Mouse (Mus musculus): Measurements from ENCODE around the gene Neurod4.
"Not testable (repeated sequence)": the region's sequence is repeated elsewhere in the genome, so short reads cannot be mapped to it uniquely, and the experiment has no call there.

Neurod4 gene

DNA sequence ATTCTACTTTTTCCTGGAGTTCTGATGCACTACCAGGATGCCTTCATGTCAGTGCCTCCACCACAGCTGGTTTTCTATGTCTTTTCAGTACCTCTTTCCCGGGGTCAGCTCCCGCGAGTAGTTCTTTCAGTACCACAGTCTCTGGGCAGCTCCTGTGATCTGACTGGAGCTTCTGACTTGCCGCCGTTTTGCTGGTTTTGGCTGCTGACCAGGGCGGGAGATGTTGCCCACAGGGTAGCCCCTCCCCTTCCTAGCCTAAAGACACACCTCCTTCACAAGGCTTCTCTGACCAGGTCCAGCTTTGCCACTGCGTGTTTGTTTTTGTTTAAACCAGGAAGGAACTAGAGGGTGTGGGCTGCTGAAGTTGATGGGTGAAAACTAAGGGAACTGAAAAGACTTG, at the start of gene Neurod4:
Gene Neurod4 (minus strand): TSS at position 175 of the 400 bp plus-strand sequence.
- DNase-seq (ENCODE audit: low read depth, low spot score) = no peak

DNA sequence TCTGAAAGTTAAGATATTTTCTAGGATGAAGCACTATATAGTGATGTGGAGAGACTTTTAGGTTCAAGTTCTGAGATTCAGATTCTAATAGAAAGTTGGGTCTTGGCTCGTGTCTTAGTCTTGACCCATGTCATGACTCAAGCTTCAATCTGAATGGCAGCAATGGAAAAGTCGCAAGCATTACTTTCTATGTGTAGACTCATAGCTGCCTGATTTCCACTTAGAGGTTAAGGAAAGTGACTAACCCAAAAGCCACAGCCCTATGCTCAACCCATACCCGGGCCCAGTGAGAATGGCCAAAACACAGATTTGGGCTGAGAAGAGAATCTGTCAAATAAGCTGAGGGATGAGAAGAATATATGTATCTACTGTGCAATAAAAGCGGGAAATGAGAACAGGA, 44.2 kb upstream of the Neurod4 start:
- no peak for DNase-seq (ENCODE audit: low read depth, low spot score)

DNA sequence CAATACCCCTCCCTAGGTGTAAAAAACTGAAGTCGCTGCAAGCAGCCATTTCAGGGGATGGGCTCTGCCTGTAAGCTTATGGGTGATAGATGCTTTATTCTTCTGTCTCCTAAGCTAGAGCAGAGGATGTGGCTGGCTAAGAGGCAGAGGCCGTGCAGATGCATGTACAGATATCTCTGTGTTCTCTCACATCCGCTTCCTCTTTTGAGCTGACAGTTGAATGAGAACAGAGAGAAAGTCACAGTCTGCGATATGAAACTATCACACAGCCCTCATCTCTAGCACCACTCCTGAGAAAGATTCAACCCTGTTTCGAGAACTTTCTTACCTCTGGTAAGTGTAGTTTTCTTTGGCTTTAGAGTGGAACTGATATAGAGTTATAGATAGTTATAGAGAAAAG, 42.6 kb upstream of the Neurod4 start, which contains the start of gene Tespa1:
Gene Tespa1 (plus strand): TSS at position 234 of the 400 bp plus-strand sequence.
- DNase-seq (ENCODE audit: low read depth, low spot score) = no peak

DNA sequence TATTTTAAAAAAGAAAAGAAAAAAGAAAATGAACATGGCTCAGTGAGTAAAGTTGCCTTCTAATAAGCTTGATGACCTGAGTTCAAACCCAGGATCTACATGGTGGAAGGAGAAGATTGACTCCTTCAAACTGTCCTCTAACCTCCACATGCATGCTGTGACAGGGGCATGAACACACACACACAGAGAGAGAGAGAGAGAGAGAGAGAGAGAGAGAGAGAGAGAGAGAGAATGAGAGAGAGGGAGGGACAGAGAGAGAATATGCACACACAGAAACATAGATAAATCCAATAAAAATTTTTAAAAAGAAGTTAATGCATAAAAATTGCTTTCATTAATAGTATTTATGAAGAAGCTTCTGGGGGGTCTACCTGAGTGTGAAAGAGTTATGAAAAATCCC, 42.0 kb upstream of the Neurod4 start:
- no peak for DNase-seq (ENCODE audit: low read depth, low spot score)

DNA sequence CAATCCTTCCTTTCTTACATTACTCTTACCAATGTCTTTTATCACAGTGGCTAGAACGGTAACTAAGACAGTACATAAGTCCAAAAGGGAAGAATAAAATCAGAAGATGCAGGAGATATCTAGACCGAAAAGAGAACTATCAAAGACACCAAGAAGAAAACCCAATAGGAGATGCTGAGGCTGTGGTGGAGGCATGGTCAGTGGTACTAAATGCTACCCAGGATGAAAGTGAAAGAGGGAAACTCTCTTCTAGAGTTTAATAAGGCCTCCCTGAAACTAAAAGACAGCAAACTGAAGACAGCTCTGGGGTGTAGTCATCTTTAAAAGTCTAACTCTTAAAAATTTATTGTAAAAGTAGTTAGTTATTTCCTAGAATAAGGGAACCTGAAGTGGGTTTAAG, 40.7 kb upstream of the Neurod4 start:
- no peak for DNase-seq (ENCODE audit: low read depth, low spot score)

DNA sequence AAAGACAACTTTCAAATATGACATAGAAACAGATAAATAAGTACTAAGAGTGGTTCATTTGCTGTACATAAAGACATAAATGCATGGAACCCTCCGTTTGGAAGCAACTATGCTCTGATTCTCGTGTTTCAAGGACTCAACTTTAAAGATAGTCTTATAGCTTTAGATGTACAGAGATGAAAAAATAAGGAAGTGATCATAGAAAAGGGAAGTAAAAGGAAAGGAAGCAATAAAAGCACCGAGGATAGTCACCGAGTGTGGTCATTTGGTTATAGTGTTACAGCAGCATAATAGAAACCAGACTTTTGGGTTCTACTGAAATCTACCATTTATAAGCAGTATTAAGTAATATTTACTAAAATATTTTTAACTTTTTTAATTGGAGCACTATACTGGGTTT, 38.7 kb upstream of the Neurod4 start:
- DNase-seq (ENCODE audit: low read depth, low spot score) = no peak

DNA sequence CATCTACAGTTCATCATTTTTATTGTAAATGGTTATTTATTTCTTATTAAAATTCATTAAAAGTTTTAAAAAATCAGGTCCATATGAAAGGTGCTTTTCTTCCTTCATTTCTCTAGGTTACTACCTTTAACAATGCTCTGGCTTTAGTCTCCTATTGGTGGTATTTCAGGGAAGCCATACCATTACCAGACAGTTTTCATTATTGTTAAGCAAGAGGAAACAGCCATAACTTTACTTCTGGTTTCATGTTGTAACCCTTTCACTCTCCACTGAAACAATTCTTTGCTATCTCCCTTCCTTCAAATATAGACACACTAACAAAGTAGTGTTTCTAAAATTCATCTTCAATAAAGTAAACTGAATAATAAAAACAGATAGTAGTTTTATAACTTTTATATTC, 35.8 kb upstream of the Neurod4 start:
- no peak for DNase-seq (ENCODE audit: low read depth, low spot score)

DNA sequence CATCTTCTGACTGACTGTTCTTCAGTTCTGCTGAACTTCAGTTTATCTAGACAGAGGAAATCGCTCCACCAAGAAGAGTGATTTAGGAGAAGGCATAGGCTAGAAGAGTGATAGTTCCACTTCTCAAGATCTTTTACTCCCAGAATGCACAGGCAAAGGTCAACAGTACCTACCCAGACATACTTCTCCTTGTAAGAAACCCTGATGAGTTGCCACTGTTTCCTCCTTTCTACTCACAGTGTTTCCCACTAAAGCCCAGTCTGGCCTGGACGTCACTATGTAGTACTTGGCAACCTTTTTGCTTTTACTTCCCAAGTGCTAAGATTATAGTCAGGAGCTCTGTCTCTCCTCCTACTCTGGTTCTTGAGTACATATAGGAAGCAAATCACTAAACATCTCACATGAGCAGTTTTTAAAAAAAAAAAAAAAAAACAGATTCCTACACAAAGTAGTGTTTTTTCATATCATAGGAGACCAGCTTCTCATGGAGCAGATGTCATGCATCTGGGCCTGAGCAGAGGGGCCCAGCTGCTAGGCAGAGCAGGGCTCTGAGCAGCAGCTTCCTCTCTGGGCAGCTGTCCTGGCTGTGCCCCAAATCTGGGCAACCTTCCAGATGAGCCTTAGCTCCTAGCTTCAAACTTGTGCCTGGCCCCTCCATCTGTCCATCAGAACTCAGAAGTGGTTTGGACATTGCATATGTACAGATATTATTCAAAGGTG, 34.2 kb upstream of the Neurod4 start:
- no peak for DNase-seq (ENCODE audit: low read depth, low spot score)

DNA sequence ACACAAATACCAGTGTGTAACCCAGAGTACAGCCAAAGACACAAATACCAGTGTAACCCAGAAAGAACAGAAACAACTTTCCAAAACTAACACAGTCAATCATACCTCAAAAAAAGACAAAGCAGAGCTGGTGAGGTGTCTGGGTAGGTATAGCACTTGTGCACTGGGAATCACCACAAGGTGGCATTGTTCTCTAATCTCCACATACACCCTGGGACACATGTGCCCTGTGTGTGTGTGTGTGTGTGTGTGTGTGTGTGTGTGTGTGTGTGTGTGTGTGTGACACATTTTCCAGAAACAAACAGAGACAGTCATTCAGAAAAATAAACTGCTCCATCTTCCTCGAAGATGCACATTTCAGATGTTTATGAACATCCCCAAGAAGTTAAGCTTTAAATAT, 33.5 kb upstream of the Neurod4 start:
- no peak for DNase-seq (ENCODE audit: low read depth, low spot score)

DNA sequence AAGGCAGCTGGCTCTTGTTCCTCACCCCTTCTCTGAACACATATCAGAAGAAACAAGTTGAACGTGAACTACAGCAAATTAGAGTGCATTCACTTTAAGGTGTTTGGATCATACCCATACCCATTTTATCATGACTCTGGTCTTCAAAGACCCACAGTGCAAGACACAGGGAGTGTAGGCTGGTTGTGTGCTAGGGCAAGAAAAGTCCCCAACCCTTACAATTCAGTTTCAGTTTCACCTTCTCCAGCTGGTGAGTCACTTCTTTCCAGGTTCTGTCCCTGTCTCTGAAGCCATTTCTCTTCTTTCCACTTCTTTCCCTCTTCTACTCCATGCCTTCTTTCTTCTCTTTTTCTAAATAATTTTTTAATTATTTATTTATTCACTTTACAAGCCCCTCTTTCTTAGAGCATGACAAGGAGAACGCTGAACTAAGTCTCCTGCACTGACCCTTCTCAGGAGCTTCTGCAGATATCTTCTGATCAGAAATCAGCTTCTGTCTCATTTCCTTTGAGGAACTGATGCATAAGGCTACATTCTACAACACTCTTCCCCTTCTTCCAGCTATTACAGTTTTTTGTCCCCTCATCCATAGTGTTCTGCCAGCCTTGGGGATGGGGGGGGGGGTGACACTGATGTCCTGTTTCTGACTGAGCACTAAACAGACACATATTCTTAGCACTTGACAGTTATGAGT, 31.6 kb upstream of the Neurod4 start:
- DNase-seq (ENCODE audit: low read depth, low spot score) = no peak

DNA sequence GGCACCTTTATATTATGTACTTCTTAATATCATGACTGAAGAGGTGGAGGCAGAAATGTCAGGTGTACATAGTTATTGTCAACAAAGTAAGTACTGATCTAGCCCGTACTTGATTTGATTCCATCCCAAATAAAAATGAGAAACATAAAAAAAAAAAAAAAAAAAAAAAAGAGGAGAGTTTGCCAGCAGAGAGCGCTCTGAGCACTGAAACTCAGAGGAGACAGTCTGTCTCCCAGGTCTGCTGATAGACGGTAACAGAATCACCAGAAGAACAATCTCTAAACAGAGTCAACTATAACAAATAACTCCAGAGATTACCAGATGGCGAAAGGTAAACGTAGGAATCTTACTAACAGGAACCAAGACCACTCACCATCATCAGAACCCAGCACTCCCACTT, 24.1 kb upstream of the Neurod4 start:
- DNase-seq (ENCODE audit: low read depth, low spot score) = not testable (repeated sequence)

DNA sequence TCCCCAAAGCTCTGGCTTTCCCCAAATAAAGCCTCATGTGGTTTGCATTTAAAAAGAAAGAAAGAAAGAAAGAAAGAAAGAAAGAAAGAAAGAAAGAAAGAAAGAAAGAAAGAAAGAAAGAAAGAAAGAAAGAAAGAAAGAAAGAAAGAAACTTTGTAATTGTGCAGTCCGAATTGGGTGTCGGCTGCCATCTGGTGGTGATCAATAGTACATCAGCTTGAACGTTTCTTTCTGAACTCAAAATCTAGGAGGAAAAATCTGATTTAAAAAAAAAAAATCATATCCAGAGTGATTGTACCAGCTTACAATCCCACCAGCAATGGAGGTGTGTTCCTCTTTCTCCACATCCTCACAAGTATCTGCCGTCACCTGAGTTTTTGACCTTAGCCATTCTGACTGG, 18.7 kb upstream of the Neurod4 start:
- not testable (repeated sequence) for DNase-seq (ENCODE audit: low read depth, low spot score)

DNA sequence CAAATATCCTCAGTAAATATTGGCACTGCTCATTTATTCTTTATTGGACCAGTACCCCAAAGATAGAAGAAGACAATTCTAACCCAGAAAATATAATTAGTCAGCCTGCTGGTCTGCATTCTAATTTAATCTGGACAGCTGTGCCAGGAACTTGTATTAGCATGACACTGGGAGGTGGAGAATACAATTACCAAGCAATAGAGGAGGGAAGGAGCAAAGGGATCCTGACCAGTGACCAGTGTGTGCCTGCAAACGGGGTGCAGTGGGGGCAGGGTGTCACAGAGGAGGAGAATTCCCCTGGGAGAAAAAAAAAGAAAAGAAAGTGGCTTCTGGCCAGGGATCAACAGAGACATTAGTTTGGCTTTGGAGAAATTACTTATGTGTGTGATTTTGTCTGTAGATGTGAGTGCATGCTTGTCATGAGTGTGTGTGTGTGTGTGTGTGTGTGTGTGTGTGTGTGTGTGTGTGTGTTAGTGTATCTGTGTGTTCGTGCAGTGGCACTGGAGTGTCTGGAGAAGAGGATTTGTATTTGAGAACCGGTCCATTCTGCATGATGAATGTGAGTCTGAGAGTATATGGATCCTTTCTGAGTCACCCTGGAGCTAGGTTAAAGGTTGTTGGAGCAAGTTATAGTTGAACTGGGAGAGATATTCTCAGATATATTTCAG, 13.8 kb upstream of the Neurod4 start:
- DNase-seq (ENCODE audit: low read depth, low spot score) = no peak

DNA sequence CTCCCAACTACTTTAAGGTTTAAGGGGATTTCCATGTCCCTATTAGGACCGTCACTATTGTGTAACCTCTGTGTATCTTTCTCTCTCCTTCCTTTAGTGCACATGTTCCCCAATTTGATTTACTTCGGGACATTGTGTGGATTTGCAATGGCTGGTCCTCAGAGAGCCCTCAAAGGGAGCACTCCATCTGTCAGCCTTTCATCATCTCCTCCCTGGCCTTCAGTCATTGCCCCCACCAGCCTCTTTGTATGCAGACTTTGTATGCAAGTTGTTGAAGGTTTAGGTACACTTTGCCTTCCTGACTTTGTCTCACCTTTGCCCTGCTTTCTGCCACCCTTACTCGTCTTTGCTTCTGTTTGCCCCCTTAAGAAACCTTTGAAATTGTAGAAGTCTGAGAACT, 8.0 kb upstream of the Neurod4 start:
- DNase-seq (ENCODE audit: low read depth, low spot score) = no peak

DNA sequence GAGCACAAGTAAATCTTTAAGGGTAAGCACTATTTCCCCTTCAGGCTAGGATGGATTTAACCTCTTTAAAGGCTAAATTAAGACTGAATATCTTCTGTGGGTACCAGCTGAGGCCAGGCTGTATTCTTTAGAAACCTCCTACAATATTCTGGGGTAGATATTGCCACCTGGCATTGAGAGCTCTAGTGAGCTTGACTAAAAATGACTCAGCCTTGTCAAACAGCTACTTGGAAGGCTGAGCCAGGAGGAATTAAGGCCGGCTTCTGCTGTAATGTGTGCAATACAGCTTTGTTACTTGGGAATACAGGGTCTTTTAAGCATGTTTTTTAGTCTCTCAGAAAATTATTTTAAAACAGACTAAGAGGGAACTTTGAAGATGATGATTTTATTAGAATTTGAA, 7.2 kb upstream of the Neurod4 start:
- DNase-seq (ENCODE audit: low read depth, low spot score) = no peak

DNA sequence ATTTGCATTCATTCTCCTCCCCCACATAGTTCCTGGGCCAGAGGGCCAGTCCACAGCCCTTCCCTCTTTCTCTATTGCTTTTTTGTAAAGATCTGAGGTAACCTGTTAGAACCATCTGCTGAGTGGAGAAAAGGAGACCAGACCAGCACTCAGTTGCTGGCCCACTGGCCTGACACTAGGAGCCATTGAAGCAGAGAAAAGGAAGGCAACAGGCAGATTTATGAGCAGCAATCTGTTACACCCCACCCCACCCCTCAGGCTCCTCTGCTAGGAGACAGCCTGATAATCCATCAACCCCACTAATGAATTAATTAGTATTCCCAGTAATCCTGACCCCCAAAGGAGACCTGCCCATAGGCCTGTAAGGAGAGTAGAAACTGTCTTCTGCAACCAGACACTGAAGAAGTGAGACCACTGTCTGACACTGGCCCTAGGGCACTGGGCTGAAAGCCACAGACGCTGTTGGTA, 2.0 kb upstream of the Neurod4 start:
- no peak for DNase-seq (ENCODE audit: low read depth, low spot score)

DNA sequence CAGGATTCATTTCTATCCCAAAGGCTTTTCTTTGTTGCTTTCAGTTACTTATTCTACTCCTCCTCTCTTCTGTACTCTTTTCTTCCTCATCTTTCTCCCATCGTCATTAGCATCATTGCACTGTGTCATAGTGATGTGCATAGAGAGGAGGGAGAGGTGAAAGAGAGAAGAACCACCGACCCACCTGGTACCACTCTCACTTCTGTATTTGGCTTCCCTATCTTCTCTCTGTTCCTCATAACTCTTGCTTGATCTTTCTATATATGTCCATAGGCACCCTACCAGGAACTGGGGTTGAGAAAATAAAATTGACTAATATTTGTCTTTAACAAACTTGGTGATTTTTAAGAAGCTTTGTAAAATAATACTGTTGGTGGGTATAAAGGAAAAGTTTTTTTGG, 3.5 kb downstream of the Neurod4 start:
- DNase-seq (ENCODE audit: low read depth, low spot score) = no peak

DNA sequence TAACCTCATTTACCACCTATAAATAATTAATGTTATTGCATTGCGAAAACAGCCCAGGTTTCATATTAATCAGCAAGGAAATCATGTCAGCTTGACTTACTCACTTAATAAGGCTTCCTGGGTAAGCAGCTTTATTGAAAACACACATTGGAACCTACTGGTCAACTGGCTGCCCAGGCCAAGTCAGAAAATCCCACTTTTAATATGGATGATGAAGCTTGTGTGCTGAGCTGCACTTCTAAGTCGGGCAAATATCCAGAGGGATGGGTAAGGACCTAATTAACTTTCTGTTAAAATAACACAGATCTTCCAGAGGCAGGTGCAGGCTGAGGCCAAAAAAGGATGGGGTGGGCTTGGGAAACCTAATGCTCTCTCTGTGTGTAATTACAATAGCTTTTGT, 4.3 kb downstream of the Neurod4 start:
- DNase-seq (ENCODE audit: low read depth, low spot score) = no peak

DNA sequence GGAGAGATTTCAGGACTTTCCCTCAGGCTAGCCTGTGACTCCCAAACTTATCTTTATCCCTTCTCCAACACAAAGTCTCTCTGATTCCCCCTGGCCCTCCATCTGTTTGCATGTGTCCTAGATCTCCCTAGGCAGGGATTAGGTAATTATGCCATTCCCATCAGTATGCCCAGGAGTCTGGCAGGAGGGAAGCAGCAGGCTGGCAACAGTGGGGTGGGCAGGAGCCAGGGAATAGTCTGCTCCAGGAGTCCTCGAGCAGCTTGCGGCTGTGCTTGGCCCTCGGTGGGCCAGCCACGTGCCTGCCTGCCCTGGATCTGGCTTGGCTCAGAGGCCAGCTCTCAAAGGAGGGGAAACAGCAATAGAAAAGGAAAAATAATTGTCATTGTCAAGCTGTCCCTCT, 16.8 kb downstream of the Neurod4 start:
- no peak for DNase-seq (ENCODE audit: low read depth, low spot score)

DNA sequence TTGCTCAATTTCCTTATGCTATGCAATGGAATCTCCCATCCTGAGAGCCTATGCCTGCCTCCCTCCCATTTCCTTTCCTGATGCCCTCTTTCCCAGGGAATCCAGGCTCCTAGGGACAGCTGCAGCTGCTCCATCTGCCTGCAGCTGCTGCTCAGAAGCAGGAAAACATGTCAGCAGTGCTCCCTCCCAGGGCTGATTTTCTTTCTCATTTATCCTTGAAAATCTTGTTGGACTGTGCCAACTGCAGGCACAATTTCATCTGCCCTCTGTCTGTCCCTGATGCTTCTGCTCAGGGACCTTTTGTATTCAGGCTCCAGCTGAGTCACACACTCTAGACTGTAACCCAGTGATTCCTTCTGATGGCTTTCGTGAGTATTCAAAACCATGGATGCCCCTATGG, 20.6 kb downstream of the Neurod4 start:
- no peak for DNase-seq (ENCODE audit: low read depth, low spot score)

DNA sequence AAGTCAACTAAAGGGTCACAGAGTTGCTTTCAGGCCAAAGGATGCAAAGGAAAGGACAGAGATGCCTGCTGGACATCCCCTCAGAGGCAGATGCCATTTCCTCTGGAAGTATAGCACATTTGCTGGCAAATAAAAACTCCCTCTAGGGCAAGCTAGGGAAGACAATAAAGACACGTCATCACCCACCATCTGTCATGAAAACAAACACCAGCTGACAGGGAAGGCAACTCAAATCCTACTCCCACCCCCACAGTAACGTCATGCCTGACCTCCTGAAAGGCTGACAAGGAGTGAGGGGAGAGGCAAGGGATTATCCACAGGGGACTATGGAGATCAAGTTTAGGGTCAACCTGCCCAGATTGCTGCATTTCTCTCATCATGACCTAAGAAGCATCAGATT, 35.8 kb downstream of the Neurod4 start:
- no peak for DNase-seq (ENCODE audit: low read depth, low spot score)

DNA sequence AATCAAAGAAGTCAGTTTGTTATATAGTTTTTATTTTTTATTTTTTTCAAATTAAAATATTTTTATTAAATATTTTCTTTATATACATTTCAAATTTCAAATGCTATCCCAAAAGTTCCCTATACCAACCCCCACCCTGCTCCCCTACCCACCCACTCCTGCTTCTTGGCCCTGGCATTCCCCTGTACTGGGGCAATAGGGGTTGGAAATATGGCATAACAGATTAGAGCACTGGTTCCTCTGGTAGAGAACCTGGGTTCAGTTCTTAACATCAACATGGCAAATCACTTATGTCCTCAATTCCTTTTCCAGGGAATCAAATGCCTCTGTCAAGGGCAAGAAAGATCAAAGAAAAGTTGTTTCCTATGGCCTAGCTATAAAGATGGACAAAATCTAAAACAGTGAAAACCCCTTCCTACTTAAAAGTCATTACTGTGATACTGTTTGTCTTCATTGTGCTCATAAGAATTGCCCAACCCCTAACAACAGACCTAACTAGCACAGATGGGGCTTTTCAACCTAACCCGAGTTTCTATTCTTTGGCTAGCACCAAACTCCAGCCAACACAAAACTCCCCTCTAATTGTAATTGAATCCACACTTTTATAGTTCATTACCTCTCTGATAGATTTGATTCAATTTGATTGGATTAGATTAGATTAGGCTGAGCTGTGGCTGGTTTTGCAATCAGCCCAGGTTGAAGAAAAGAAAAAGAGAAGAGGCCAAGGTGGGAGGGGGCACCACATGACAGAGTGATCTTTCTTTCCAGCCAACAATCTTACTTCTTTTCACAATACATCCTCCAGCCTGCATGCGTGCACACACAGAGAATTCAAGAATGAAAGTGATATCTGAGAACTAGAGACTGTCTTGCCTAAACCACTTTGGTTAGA, 41.5 kb downstream of the Neurod4 start:
- no peak for DNase-seq (ENCODE audit: low read depth, low spot score)
